Mouse (Mus musculus) embryonic facial prominence, embryonic 15.5 days (tissue): ENCODE measurements around the gene Robo3. TPM values are rescaled to one million over a fixed set of nuclear protein-coding genes. Genes with fewer than 3 reads are reported as not detected.

ENCODE experiments used
- ATAC-seq: fragments of 200-750 bp; cut with Nextera tagmentation; 2 replicates; pipeline ENCODE4 v1.8.0; 2017; ENCODE audit warnings: low read depth, moderate TSS enrichment; ENCODE audit not compliant: insufficient number of reproducible peaks, low FRiP score, low TSS enrichment
- H3K27ac ChIP-seq: fragments of 300-500 bp; sonication (generic); replicated peaks from 2 replicates; pipeline ENCODE4 v1.5.1; 2015; ENCODE audit warnings: mild to moderate bottlenecking, inconsistent platforms
- H3K27me3 ChIP-seq: fragments of 300-500 bp; sonication (generic); 2 replicates; pipeline ENCODE4 v1.6.1; 2015; ENCODE audit warnings: inconsistent platforms
- H3K36me3 ChIP-seq: fragments of 300-500 bp; sonication (generic); 2 replicates; pipeline ENCODE4 v1.6.1; 2015; ENCODE audit warnings: mild to moderate bottlenecking, inconsistent platforms
- H3K4me1 ChIP-seq: fragments of 300-500 bp; sonication (generic); 2 replicates; pipeline ENCODE4 v1.6.1; 2015; ENCODE audit warnings: inconsistent platforms
- H3K4me2 ChIP-seq: fragments of 300-500 bp; sonication (generic); replicated peaks from 2 replicates; pipeline ENCODE4 v1.6.1; 2015; ENCODE audit warnings: mild to moderate bottlenecking, inconsistent platforms
- H3K4me3 ChIP-seq: fragments of 300-500 bp; sonication (generic); replicated peaks from 2 replicates; pipeline ENCODE4 v1.5.1; 2015; ENCODE audit warnings: mild to moderate bottlenecking, inconsistent platforms
- H3K9ac ChIP-seq: fragments of 300-500 bp; sonication (generic); 2 replicates; pipeline ENCODE4 v1.6.1; 2015; ENCODE audit warnings: inconsistent platforms
- H3K9me3 ChIP-seq: fragments of 300-500 bp; sonication (generic); replicated peaks from 2 replicates; pipeline ENCODE4 v1.6.1; 2016; ENCODE audit warnings: inconsistent platforms
- WGBS: fragments of 180-500 bp; shearing (Covaris S2); methylation state at CpG from one replicate; pipeline ENCODE4 v1.1.7; 2015; 5-methylcytosine and 5-hydroxymethylcytosine counted together
- polyA plus RNA-seq: library from polyadenylated mRNA; unstranded; fragments of >200 nt; fragmentation: Nextera tagmentation; extraction: Ambion mirVana; gene quantifications from 2 replicates; pipeline ENCODE4 v1.2.1, GENCODE M21; 2015

Robo3 gene
- polyA plus RNA-seq, 1 experiment from 2014 or later, result 0.19 TPM

- H3K9ac ChIP-seq, result no peak within 1 kb of the TSS
- H3K36me3 ChIP-seq, result no peaks in the 10 kb centered on the region
- H3K4me3 ChIP-seq, result no peak within 1 kb of the TSS
- no peaks in the 10 kb centered on the region for H3K9me3 ChIP-seq
- no peak within 1 kb of the TSS for H3K27ac ChIP-seq
- no peaks in the 10 kb centered on the region for H3K4me1 ChIP-seq
- no peak within 1 kb of the TSS for H3K4me2 ChIP-seq
- ATAC-seq, result no peak
- WGBS, result 73% methylated on average over 17 of the region's 17 CpGs
- no peaks in the 10 kb centered on the region for H3K27me3 ChIP-seq
These were observed 65.6 kb downstream of the Robo3 start, which contains the start of gene Hepacam for GRCm38 (mm10) chr9:37367301-37368080. Gene Hepacam, plus strand, starts transcription at chr9:37367351.

DNA sequence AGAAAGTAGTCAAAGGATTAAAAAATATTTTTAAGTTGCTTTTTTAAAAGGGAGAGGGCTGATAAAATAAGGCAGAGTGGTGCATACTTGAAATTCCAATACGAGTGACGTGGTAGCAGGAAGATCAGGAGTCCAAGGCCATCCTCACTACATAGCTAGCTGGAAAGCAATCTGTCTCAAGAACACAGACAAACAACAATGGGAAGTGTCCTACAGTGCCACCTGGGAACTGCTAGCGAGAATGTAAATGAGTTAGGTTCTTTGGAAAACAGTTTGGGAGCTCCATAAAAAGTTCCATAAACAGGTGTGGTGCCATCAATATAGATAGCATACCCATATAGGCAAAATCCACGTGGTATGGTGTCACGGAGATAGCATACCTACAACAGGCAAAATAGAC lies 67.3 kb downstream of the Robo3 start:
- Histone ChIP-seq H3K9me3 (no peaks in the 10 kb centered on the region), H3K9ac (no peak overlapping the region), H3K27ac (no peak overlapping the region), H3K4me1 (no peaks in the 10 kb centered on the region), H3K27me3 (no peaks in the 10 kb centered on the region), H3K36me3 (no peaks in the 10 kb centered on the region), H3K4me3 (no peak overlapping the region), H3K4me2 (no peak overlapping the region)
- ATAC-seq, result no peak
- WGBS, result 58% methylated on average over 5 of the region's 5 CpGs

Other genes with a start within 250 kb of the Robo3 start
- 12.5 and 14.7 TPM in 2 replicates for gene Tmem218, start 225.0 kb downstream of the Robo3 start, polyA plus RNA-seq
- gene Slc37a2, start 177.5 kb downstream of the Robo3 start, polyA plus RNA-seq, result 9.8 and 10.4 TPM in 2 replicates
- gene Ccdc15, start 84.8 kb downstream of the Robo3 start, polyA plus RNA-seq, result 7.2 and 8.7 TPM in 2 replicates
- 0.17 and 0.64 TPM in 2 replicates for gene Hepacam, start 65.9 kb downstream of the Robo3 start, polyA plus RNA-seq
- 10.6 and 11.9 TPM in 2 replicates for gene Robo4, start 31.3 kb downstream of the Robo3 start, polyA plus RNA-seq
- 20.0 and 24.8 TPM in 2 replicates for gene Msantd2, start 56.1 kb upstream of the Robo3 start, polyA plus RNA-seq
- 52.1 and 56.3 TPM in 2 replicates for gene Esam, start 94.8 kb upstream of the Robo3 start, polyA plus RNA-seq
- 1.6 and 2.0 TPM in 2 replicates for gene Vsig2, start 106.0 kb upstream of the Robo3 start, polyA plus RNA-seq
- gene Nrgn, start 119.7 kb upstream of the Robo3 start, polyA plus RNA-seq, result 7.9 and 10.9 TPM in 2 replicates
- 10.9 and 12.1 TPM in 2 replicates for gene Siae, start 122.5 kb upstream of the Robo3 start, polyA plus RNA-seq
- gene Spa17, start 180.5 kb upstream of the Robo3 start, polyA plus RNA-seq, result 11.6 and 18.1 TPM in 2 replicates
- 179 and 192 TPM in 2 replicates for gene Tbrg1, start 224.1 kb upstream of the Robo3 start, polyA plus RNA-seq
- gene Panx3, start 236.0 kb upstream of the Robo3 start, polyA plus RNA-seq, result 38.1 TPM in 2 replicates